Mouse (Mus musculus) left cerebral cortex, adult 2 months (tissue): ENCODE results near the gene Zbtb42. TPM values are rescaled to one million over a fixed set of nuclear protein-coding genes. Genes with fewer than 3 reads are reported as not detected.

Experiments used
- DNase-seq, 2 experiments: peaks; one replicate each; pipeline ENCODE4 v3.0.0; 2021 to 2022; ENCODE audit warnings: low spot score in 2 of 2, mixed read lengths in 1 of 2; ENCODE audit errors: extremely low spot score in 1 of 2
- H3K27ac ChIP-seq: fragments of 200-600 bp; 2 replicates; pipeline ENCODE4 v1.8.1; 2022
- H3K4me3 ChIP-seq: fragments of 200-600 bp; 2 replicates; pipeline ENCODE4 v1.8.1; 2022
- CTCF ChIP-seq: fragments of 200-600 bp; IDR thresholded peaks from 2 replicates; pipeline ENCODE4 v1.8.1; 2022; ENCODE audit warnings: antibody characterized with exemption, mild to moderate bottlenecking, moderate library complexity
- intact Hi-C: fragments of 180-260 bp; cut with DNase I; formaldehyde crosslinking; loops from one replicate; pipeline ENCODE4 v1.15.1; 2025
- long read RNA-seq, 2 experiments: library from polyadenylated mRNA; stranded (forward); transcript quantifications; one replicate each; pipeline ENCODE4 v2.0.0; 2021; ENCODE audit warnings: borderline mapping rate in 2 of 2
- total RNA-seq, 2 experiments: library from RNA; stranded (reverse); gene quantifications; 2 replicates each; pipeline ENCODE4 v1.2.3; 2021

Gene Zbtb42
- 1 to 10 TPM; 1.1 to 1.2 TPM for total RNA-seq
- long read RNA-seq, experiment 1, partial matches to known transcripts, result 0 of 2 reads
- long read RNA-seq, experiment 1, other reads (novel, unspliced or antisense), result 0 of 2 reads
- long read RNA-seq, experiment 2, result 0 reads

DNA sequence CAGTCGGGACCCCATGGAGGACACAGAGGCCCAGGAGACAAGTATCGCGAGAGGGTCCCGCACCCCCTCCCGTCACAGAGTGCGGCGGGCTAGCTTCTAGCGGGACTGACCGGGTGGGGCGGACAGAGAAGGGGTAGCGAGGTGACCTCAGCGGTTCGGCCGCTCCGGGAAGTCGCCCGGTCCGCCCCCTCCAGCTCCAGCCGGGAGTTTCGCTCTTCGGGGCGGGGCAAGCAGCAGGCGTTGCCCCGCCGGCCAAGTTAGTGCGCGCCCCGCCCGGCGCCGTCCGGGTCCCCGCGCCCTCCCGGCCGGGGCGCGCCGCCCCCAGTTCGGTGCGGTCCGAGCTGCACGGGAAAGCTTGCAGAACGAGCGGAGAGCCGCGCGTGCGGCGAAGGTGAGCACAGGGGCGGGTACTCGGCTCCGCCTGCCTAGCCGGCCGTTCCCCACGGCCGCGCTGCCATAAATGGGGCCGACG, at the start of gene Zbtb42:
TSS of gene Zbtb42 (plus strand) at position 274 of the 472 bp plus-strand sequence.
- DNase-seq, result no peak
- Histone ChIP-seq H3K4me3 (peak within 1 kb of the TSS; percentile 54), H3K27ac (no peak within 1 kb of the TSS)
- TF ChIP-seq CTCF, result no peak; the same call in 1 of the 2 replicates
- intact Hi-C loops, result no loop called here

DNA sequence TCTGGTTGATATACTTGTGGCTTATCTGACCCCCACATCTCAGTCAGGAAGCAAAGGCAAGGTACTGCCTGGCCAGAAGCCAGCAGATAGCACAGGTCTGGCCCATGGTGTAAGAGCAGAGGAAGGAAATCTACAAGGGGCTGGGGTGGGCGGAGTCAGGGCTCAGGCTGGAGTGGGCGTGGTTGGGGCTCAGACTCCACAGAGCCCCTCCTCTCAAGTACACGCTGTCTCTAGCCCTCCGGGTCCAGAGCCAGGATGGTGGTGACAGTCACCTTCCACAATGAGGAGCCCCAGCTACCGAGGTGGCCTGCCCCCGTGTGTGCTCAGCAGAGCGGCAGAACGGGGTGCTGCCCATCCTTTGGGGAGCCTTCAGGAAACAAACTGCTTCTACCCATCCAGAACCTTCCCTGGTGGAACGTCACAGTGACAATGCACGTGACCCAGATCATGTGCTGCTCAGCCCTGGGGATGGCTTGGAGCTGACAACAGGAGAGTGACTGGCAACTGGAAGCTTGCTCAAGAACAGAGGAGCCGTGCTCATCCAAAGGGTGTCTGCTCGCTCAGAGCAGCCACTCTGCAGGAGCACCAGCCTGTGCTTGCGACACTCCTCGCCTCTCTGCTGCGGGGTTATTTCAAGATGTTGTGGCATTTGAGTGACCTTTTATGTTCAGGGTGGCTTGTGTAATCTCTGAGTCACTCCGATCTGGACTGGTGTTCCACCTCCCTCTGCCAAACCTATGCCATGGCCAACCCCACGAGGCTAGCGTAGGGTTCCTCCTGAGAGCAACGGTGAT, 49.5 kb upstream of the Zbtb42 start:
- Histone ChIP-seq H3K27ac (peak overlapping the region; percentile 72), H3K4me3 (no peak overlapping the region)
- peak in 1 of 2 experiments; percentile 27 for DNase-seq
- no peak for TF ChIP-seq CTCF
- intact Hi-C loops, result no loop called here

DNA sequence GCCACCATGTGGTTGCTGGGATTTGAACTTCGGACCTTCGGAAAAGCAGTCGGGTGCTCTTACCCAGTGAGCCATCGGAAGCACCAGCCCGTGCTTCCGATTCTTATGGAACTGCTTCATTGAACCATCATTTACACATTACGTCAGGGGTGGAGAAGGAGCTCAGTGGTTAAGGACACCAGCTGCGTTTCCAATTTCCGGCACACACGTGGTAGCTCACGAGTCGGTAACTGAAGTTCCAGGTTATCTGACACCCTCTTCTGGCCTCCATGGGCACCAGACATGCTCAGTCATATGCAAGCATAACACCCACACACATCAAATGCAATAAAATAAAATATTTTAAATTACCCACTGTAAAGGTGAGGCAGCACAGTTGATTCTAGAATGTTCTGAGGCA, 48.6 kb upstream of the Zbtb42 start:
- Histone ChIP-seq H3K27ac (no peak overlapping the region), H3K4me3 (no peak overlapping the region)
- intact Hi-C loops, result no loop called here
- no peak for TF ChIP-seq CTCF
- no peak for DNase-seq

DNA sequence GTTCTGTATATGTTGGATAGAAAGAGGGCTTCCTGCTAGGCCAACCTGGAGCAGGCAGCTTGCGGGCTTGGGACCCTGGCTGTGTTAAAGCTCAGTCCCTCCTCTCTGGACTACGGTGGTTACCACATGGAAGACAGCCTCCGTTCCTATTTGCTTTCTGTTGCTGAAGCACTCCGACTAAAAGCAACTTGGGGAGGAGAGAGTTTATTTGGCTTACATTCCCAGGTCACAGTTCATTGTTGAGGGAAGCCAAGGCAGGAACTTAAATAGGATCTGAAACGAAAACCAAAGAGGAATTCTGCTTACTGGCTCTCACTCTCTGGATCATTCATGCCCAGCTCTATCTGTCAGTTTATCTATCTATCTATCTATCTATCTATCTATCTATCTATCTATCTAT, 47.8 kb upstream of the Zbtb42 start:
- no peak for DNase-seq
- H3K4me3 ChIP-seq, result no peak overlapping the region
- intact Hi-C loops, result no loop called here
- TF ChIP-seq CTCF, result no peak
- H3K27ac ChIP-seq, result no peak overlapping the region

DNA sequence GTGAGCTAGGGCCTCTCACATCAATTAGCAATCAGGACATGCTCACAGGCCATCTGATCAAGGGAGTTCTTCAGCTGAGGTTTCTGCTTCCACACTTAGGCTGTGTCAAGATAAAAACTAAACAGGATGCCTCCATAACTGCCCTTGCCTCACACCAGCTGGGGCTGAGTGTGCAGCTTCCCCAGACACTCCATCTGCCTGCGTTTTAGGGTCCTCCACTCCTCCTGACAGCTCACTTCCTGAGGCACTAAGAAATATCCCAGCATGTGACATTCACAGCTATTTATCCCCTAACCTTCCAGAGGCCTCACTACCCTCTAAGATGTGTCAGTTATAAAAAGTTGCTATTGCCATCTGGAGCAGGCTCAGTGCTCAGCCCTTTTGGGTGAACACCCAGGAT, 47.2 kb upstream of the Zbtb42 start:
- Histone ChIP-seq H3K27ac (no peak overlapping the region), H3K4me3 (no peak overlapping the region)
- DNase-seq, result no peak
- intact Hi-C loops, result no loop called here
- no peak for TF ChIP-seq CTCF

DNA sequence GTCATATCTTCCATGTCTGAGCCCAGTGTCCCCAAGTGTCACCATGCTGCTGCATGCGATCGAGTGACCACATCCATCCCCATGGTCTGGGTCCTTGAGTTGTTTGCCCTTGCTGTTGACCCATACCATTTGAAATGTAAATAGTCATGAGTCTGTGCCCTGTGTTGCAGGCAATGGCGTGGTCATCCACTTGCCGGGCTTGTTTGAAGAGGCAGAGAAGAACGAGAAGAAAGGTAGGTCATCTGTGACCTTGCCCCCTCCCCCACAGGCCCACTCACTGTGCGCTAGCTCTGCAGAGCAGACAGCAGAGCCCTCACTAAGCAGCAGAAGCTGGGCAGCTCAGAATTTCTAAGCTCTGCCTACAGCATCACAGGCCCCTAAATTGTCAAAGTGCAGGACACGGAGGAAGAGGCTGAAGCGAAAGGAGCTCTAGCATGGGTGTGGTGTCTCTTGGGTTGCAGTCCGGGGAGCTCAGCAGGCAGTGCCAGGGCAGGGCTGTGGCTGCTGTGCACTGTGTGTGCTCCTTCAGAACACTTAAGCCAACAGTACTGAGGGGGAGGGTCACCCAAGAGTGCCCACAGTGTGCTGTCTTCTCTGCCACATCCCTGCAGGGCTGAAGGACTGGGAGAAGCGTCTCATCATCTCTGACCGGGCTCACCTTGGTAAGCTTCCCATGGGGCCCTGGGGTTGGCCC, 46.4 kb upstream of the Zbtb42 start:
- no peak overlapping the region for H3K4me3 ChIP-seq
- TF ChIP-seq CTCF, result no peak
- no peak for DNase-seq
- no peak overlapping the region for H3K27ac ChIP-seq
- intact Hi-C loops, result no loop called here

DNA sequence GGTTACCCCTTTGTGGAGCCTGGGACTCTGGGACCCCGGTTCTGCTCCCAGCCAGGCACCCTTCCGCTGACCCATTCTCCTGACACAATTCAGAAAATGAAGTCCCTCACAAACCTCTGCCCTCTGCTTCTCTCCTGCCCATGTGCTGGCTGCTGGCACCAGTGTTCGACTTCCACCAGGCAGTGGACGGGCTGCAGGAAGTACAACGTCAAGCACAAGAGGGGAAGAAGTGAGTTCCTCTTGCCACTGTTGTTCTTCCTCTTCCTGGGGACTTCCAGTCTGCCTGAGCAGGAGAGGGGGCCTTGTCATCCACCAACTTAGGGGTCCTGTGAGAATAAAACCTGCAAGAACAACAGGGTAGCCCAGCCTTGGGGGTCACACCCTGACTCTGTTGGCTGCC, 45.7 kb upstream of the Zbtb42 start:
- no peak overlapping the region for H3K4me3 ChIP-seq
- TF ChIP-seq CTCF, result no peak
- H3K27ac ChIP-seq, result no peak overlapping the region
- intact Hi-C loops, result no loop called here
- DNase-seq, result no peak

DNA sequence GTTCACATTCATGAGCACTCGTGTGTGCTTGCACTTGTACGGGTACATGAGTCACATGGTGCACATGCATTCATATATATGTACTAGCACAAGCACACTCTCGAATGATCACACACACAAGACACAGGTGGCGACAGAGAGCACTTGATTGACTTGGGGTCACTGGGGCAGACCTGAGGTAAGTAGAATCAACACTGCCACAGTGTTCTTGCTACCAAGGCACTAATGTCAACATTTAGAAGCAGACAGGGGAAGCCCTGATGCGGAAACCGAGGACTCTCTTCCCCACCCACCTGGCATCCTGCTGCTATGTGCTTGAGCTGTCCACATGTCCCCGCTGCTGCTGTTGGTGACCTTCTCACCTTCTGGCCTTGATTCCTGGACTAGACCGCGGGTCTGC, 44.9 kb upstream of the Zbtb42 start:
- TF ChIP-seq CTCF, result no peak; the same call in 1 of the 2 replicates
- no peak for DNase-seq
- Histone ChIP-seq H3K27ac (no peak overlapping the region), H3K4me3 (no peak overlapping the region)
- intact Hi-C loops, result no loop called here

DNA sequence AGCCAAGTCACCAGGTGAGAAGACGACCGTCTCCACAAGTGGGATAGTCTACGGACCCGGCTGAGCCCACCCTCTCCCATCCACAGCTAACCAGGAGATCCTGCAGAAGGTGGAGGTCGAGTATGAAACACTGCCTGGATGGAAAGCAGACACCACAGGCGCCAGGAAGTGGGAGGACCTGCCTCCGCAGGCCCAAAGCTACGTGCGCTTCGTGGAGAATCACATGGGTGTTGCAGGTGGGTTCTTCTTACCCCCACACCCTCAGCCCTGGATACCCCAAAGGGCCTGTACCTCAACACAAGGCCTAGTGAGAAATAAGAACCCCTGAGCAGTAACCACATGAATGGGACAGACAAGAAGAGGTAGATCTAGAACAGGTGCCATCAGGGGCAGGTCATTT, 39.1 kb upstream of the Zbtb42 start:
- Histone ChIP-seq H3K27ac (no peak overlapping the region), H3K4me3 (no peak overlapping the region)
- TF ChIP-seq CTCF, result no peak
- intact Hi-C loops, result no loop called here
- no peak for DNase-seq

DNA sequence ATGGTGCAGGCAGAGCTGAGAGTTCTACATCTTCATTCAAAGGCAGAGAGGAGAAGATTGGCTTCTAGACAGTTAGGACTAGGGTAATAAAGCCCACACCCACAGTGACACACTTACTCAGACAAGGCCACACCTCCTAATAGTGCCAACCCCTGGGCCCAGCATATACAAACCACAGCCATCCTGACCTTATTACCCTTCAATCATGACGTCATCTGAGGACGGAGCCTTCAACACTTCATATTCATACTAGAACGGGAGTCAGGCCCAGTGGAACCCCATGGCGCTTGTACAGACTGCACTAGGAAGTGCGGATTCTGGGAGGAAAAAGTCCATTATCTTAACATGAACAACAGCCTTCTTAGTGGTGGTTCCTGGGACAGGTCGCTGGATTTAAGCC, 35.5 kb upstream of the Zbtb42 start:
- Histone ChIP-seq H3K27ac (no peak overlapping the region), H3K4me3 (no peak overlapping the region)
- intact Hi-C loops, result no loop called here
- no peak for DNase-seq
- TF ChIP-seq CTCF, result no peak

DNA sequence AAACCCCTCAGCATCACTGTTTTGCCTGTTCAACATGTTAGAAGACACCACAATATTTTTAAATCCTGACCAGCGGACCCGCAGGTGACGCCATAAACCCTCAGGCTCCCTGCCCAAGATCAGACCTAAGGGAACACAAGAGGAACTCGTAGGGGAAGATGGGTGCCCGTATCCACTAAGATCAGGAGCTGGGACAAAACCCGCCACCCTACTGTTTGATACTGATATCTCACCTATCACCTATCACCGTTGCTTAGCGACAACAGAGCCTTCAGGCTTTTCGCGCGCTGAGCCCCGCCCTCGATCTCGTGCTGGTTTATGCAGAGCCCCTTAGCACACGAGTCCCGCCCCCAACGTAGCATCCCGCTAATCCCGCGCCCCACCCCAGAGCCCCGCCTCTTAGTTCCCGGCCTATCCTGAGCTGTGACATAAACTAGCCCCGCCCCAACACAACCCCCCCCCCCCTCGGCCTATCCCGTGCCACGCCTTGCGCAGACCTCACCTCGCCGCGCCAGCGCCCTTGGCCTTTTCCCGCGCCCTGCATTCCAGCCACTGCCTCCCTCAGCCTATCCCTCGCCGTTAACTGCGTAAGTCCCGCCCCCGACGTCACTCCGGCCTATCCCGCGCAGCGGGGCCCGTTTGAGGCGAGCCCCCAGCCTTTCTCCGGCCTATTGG, 34.3 kb upstream of the Zbtb42 start, which contains the start of gene Siva1:
TSS of gene Siva1 (plus strand) at position 500 of the 675 bp plus-strand sequence.
- peak within 1 kb of the TSS; percentile 81 for H3K27ac ChIP-seq
- intact Hi-C loops, result no loop called here
- peak; percentile 97 to 98 for DNase-seq
- peak within 1 kb of the TSS; percentile 88 for H3K4me3 ChIP-seq
- TF ChIP-seq CTCF, result no peak; the same call in 1 of the 2 replicates
